Mouse (Mus musculus): ENCODE results near the gene Asxl1. TPM values are rescaled to one million over a fixed set of nuclear protein-coding genes. Genes with fewer than 3 reads are reported as not detected.

Gene Asxl1
- total RNA-seq, 1 experiment, result 44.8 TPM

- Histone ChIP-seq H3K9me3 (ENCODE audit: control insufficient read depth, insufficient read depth, low read depth, low read length) (no peaks in the 10 kb centered on the region), H3K4me3 (ENCODE audit: insufficient read depth in 1 of 2, low read depth in 1 of 2, low read length in 2 of 2, poor library complexity in 1 of 2, severe bottlenecking in 1 of 2) (no peak overlapping the region), H3K4me1 (ENCODE audit: control insufficient read depth in 2 of 2, insufficient read depth in 2 of 2, low read length in 2 of 2, poor library complexity in 1 of 2) (peaks cover 0 to 6% of the 10 kb centered on the region in 2 experiments; a peak in 1 of 4 replicates), H3K9ac (ENCODE audit: insufficient read depth, low read depth, low read length, poor library complexity, severe bottlenecking) (no peak overlapping the region), H3K36me3 (ENCODE audit: control insufficient read depth, insufficient read depth, low read length, poor library complexity, severe bottlenecking) (peaks cover 3% of the 10 kb centered on the region; the same call in 1 of the 2 replicates), H3K27ac (ENCODE audit: insufficient read depth, low read depth, low read length, poor library complexity, severe bottlenecking) (no peak overlapping the region)
- no peak for DNase-seq (ENCODE audit: low read depth, low spot score)
- in situ Hi-C loops (cut with MboI; ENCODE audit: low sequenced_read_pairs in 2 of 2, unreplicated experiment in 2 of 2), result no loop called here
- TF ChIP-seq ZC3H11A (IDR thresholded peaks at IDR 0.05; ENCODE audit: borderline replicate concordance, low read depth, low read length) (no peak), CHD2 (IDR thresholded peaks at IDR 0.05; ENCODE audit: low read depth, low read length) (no peak), HCFC1 (IDR thresholded peaks at IDR 0.05; ENCODE audit: borderline replicate concordance, insufficient read depth, low read length) (no peak), ZNF384 (IDR thresholded peaks at IDR 0.05; ENCODE audit: low read depth, low read length) (no peak), MAFK (IDR thresholded peaks at IDR 0.05; ENCODE audit: insufficient read depth, low read depth, low read length) (no peak)
Observed at GRCm38 (mm10) chr2:153310228-153310627, 35.4 kb upstream of the Asxl1 start.

DNA sequence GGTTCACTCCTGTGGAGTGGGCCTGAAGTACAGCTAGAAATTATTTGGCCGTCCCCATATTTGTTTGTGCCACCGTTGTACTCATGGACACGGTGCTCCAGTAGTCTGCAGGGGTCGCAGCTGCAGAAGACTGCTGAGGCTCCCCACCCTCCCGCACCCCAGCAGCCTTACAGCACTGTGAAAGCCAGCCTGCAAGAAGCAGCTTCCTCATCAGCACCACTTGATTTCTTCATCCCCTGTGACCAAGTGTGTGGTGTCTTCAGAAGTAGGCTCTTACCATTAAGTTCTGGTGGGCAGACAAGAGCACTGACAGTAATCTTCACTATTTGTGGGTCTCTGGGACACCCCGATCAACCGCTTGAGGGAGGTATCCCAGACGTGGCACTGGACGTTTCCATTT, 32.7 kb upstream of the Asxl1 start:
- H3K9ac ChIP-seq (ENCODE audit: insufficient read depth, low read depth, low read length, poor library complexity, severe bottlenecking), result no peak overlapping the region
- TF ChIP-seq CHD2 (IDR thresholded peaks at IDR 0.05; ENCODE audit: low read depth, low read length) (no peak), ZNF384 (IDR thresholded peaks at IDR 0.05; ENCODE audit: low read depth, low read length) (no peak), MAFK (IDR thresholded peaks at IDR 0.05; ENCODE audit: insufficient read depth, low read depth, low read length) (no peak), HCFC1 (IDR thresholded peaks at IDR 0.05; ENCODE audit: borderline replicate concordance, insufficient read depth, low read length) (no peak), ZC3H11A (IDR thresholded peaks at IDR 0.05; ENCODE audit: borderline replicate concordance, low read depth, low read length) (no peak)
- H3K4me3 ChIP-seq (ENCODE audit: insufficient read depth in 1 of 2, low read depth in 1 of 2, low read length in 2 of 2, poor library complexity in 1 of 2, severe bottlenecking in 1 of 2), result no peak overlapping the region
- no peak for DNase-seq (ENCODE audit: low read depth, low spot score)
- H3K4me1 ChIP-seq (ENCODE audit: control insufficient read depth in 2 of 2, insufficient read depth in 2 of 2, low read length in 2 of 2, poor library complexity in 1 of 2), result peaks cover 0 to 6% of the 10 kb centered on the region in 2 experiments; a peak in 1 of 4 replicates
- H3K36me3 ChIP-seq (ENCODE audit: control insufficient read depth, insufficient read depth, low read length, poor library complexity, severe bottlenecking), result peaks cover 3% of the 10 kb centered on the region; the same call in 1 of the 2 replicates
- in situ Hi-C loops (cut with MboI; ENCODE audit: low sequenced_read_pairs in 2 of 2, unreplicated experiment in 2 of 2), result no loop called here
- no peaks in the 10 kb centered on the region for H3K9me3 ChIP-seq (ENCODE audit: control insufficient read depth, insufficient read depth, low read depth, low read length)
- no peak overlapping the region for H3K27ac ChIP-seq (ENCODE audit: insufficient read depth, low read depth, low read length, poor library complexity, severe bottlenecking)

GRCm38 (mm10) chr2:153318408-153318807, 27.2 kb upstream of the Asxl1 start:
- Histone ChIP-seq H3K27ac (ENCODE audit: insufficient read depth, low read depth, low read length, poor library complexity, severe bottlenecking) (no peak overlapping the region), H3K36me3 (ENCODE audit: control insufficient read depth, insufficient read depth, low read length, poor library complexity, severe bottlenecking) (peaks cover 13% of the 10 kb centered on the region), H3K9me3 (ENCODE audit: control insufficient read depth, insufficient read depth, low read depth, low read length) (no peaks in the 10 kb centered on the region), H3K4me3 (ENCODE audit: insufficient read depth in 1 of 2, low read depth in 1 of 2, low read length in 2 of 2, poor library complexity in 1 of 2, severe bottlenecking in 1 of 2) (no peak overlapping the region), H3K9ac (ENCODE audit: insufficient read depth, low read depth, low read length, poor library complexity, severe bottlenecking) (no peak overlapping the region), H3K4me1 (ENCODE audit: control insufficient read depth in 2 of 2, insufficient read depth in 2 of 2, low read length in 2 of 2, poor library complexity in 1 of 2) (no peaks in the 10 kb centered on the region)
- in situ Hi-C loops (cut with MboI; ENCODE audit: low sequenced_read_pairs in 2 of 2, unreplicated experiment in 2 of 2), result no loop called here
- TF ChIP-seq ZNF384 (IDR thresholded peaks at IDR 0.05; ENCODE audit: low read depth, low read length), result no peak
- TF ChIP-seq MAFK (IDR thresholded peaks at IDR 0.05; ENCODE audit: insufficient read depth, low read depth, low read length), result no peak
- TF ChIP-seq HCFC1 (IDR thresholded peaks at IDR 0.05; ENCODE audit: borderline replicate concordance, insufficient read depth, low read length), result no peak
- TF ChIP-seq CHD2 (IDR thresholded peaks at IDR 0.05; ENCODE audit: low read depth, low read length), result no peak
- no peak for TF ChIP-seq ZC3H11A (IDR thresholded peaks at IDR 0.05; ENCODE audit: borderline replicate concordance, low read depth, low read length)
- DNase-seq (ENCODE audit: low read depth, low spot score), result no peak

GRCm38 (mm10) chr2:153319036-153319643, 26.5 kb upstream of the Asxl1 start:
- Histone ChIP-seq H3K36me3 (ENCODE audit: control insufficient read depth, insufficient read depth, low read length, poor library complexity, severe bottlenecking) (peaks cover 13% of the 10 kb centered on the region), H3K27ac (ENCODE audit: insufficient read depth, low read depth, low read length, poor library complexity, severe bottlenecking) (no peak overlapping the region)
- in situ Hi-C loops (cut with MboI; ENCODE audit: low sequenced_read_pairs in 2 of 2, unreplicated experiment in 2 of 2), result no loop called here

More at GRCm38 (mm10) chr2:153319036-153319643, 26.5 kb upstream of the Asxl1 start:
- no peak overlapping the region for H3K9ac ChIP-seq (ENCODE audit: insufficient read depth, low read depth, low read length, poor library complexity, severe bottlenecking)
- H3K4me1 ChIP-seq (ENCODE audit: control insufficient read depth in 2 of 2, insufficient read depth in 2 of 2, low read length in 2 of 2, poor library complexity in 1 of 2), result no peaks in the 10 kb centered on the region
- TF ChIP-seq MAFK (IDR thresholded peaks at IDR 0.05; ENCODE audit: insufficient read depth, low read depth, low read length), result no peak
- no peak for TF ChIP-seq HCFC1 (IDR thresholded peaks at IDR 0.05; ENCODE audit: borderline replicate concordance, insufficient read depth, low read length)
- TF ChIP-seq CHD2 (IDR thresholded peaks at IDR 0.05; ENCODE audit: low read depth, low read length), result no peak
- TF ChIP-seq ZNF384 (IDR thresholded peaks at IDR 0.05; ENCODE audit: low read depth, low read length), result no peak
- no peaks in the 10 kb centered on the region for H3K9me3 ChIP-seq (ENCODE audit: control insufficient read depth, insufficient read depth, low read depth, low read length)
- H3K4me3 ChIP-seq (ENCODE audit: insufficient read depth in 1 of 2, low read depth in 1 of 2, low read length in 2 of 2, poor library complexity in 1 of 2, severe bottlenecking in 1 of 2), result no peak overlapping the region
- DNase-seq (ENCODE audit: low read depth, low spot score), result no peak

Measured in ES-E14 (cell line).